Mouse (Mus musculus) thymus, adult 18-20 months (tissue): ENCODE data around the gene Olfr170.
"Not testable (repeated sequence)": the region's sequence is repeated elsewhere in the genome, so short reads cannot be mapped to it uniquely, and the experiment has no call there.

ENCODE experiments used
- DNase-seq, 2 experiments: peaks; one replicate each; pipeline ENCODE4 v3.0.0; 2022; ENCODE audit warnings: mixed read lengths in 2 of 2

Olfr170 gene

DNA sequence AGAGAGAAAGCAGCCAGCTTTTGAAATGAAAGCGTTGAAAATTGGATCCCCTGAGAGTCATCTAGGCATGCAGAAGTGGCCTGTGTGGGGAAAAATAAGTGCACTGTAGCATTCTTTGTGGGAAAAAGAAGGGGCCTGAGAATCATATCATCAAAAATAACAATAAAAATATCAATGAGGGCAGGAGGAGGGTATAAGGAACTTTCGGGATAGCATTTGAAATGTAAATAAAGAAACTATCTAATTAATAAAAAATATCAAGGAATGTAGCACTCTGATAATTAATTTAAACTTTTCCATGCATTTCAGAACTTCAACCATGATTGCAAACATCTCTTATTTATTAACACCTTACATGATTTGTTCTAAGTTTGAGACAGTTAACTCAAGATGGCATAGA lies at the start of gene Olfr170:
Olfr170 (minus strand) TSS at position 101 of the 400 bp plus-strand sequence.
- DNase-seq = not testable (repeated sequence)

DNA sequence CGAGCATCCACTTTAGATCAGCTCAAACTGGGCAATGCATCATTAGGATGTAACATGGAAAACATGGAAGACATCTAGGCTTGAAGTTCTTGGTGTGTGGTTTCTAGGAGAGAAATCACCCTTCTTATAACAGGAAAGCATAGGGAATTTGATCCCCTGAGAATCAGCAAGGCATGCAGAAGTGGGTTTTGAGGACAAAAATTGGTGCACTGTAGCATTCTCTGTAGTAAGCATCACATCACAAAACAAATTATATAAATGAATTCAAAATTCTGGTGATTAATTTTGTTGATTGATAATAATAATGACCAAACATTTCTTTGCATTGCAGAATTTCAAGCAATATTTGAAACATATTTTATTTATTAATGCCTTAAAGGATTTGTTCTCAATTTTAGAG lies 18.1 kb upstream of the Olfr170 start, which contains the start of gene Olfr171:
Olfr171 (minus strand) TSS at position 101 of the 400 bp plus-strand sequence.
- no peak for DNase-seq

DNA sequence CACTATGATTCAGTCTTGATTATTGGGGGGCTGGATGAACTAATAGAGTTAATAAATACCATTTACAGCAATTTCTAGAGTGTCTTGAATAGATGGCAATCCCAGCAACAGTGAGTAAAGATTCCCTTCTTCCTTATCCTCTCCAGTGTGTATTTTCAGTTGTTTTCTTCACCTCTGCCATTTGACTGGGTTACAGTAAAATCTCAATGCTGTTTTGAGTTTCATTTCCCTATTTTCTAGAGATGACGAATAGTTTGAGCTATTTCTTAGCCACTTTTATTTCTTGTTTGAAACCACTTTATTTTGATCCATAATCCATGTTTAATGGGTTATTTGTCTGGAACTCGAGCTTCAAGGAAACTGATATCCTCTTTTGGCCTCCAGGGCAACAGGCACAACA lies 8.5 kb downstream of the Olfr170 start:
- DNase-seq = no peak

DNA sequence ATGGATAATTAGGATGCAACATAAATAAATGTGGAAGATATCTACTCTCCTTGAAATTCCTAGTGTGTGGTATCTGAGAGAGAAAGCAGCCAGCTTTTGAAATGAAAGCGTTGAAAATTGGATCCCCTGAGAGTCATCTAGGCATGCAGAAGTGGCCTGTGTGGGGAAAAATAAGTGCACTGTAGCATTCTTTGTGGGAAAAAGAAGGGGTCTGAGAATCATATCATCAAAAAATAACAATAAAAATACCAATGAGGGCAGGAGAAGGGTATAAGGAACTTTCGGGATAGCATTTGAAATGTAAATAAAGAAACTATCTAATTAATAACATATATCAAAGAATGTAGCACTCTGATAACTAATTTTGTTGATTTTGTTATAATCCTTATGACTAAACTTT lies 40.0 kb downstream of the Olfr170 start, which contains the start of gene Olfr169:
Olfr169 (minus strand) TSS at position 101 of the 400 bp plus-strand sequence.
- DNase-seq = not testable (repeated sequence)
